Mouse (Mus musculus) embryo, embryonic 10 days (tissue): ENCODE results near the gene Erp27.

ENCODE experiments used
- DNase-seq: peaks from one replicate; pipeline ENCODE4 v3.0.0-alpha.2; 2015; ENCODE audit warnings: low spot score

Erp27 gene

GRCm38 (mm10) chr6:136865360-136865759, 56.6 kb downstream of the Erp27 start:
- DNase-seq, result no peak

GRCm38 (mm10) chr6:136861020-136861419, 61.0 kb downstream of the Erp27 start:
- peak; percentile 84 for DNase-seq

GRCm38 (mm10) chr6:136858420-136858819, 63.6 kb downstream of the Erp27 start:
- DNase-seq, result no peak

- peak; percentile 25 for DNase-seq
These were observed 64.1 kb downstream of the Erp27 start for GRCm38 (mm10) chr6:136857873-136858260.
